Mouse (Mus musculus) kidney, postnatal 0 days (tissue): ENCODE measurements around the gene Gmfb. TPM values are rescaled to one million over a fixed set of nuclear protein-coding genes. Genes with fewer than 3 reads are reported as not detected.

Experiments used
- ATAC-seq: fragments of 200-750 bp; cut with Nextera tagmentation; replicated peaks from 2 replicates; pipeline ENCODE4 v1.8.0; 2017; ENCODE audit warnings: low read depth, moderate number of reproducible peaks, moderate TSS enrichment, moderate library complexity; ENCODE audit not compliant: low FRiP score
- DNase-seq: peaks from one replicate; pipeline ENCODE4 v3.0.0-alpha.2; 2016; ENCODE audit warnings: low spot score
- H3K27ac ChIP-seq: fragments of 300-500 bp; sonication (generic); 2 replicates; pipeline ENCODE4 v1.5.1; 2014; ENCODE audit warnings: mild to moderate bottlenecking
- H3K27me3 ChIP-seq: fragments of 300-500 bp; sonication (generic); 2 replicates; pipeline ENCODE4 v1.6.1; 2014; ENCODE audit warnings: low read length, mixed read lengths; ENCODE audit not compliant: insufficient read depth
- H3K36me3 ChIP-seq: fragments of 300-500 bp; sonication (generic); 2 replicates; pipeline ENCODE4 v1.6.1; 2014; ENCODE audit warnings: low read length, mixed read lengths; ENCODE audit not compliant: insufficient read depth
- H3K4me1 ChIP-seq: fragments of 300-500 bp; sonication (generic); replicated peaks from 2 replicates; pipeline ENCODE4 v1.6.1; 2014; ENCODE audit warnings: antibody characterized with exemption, low read length, mixed read lengths; ENCODE audit not compliant: insufficient read depth
- H3K4me2 ChIP-seq: fragments of 300-500 bp; sonication (generic); 2 replicates; pipeline ENCODE4 v1.6.1; 2014; ENCODE audit warnings: mild to moderate bottlenecking, low read length, moderate library complexity, mixed read lengths
- H3K4me3 ChIP-seq: fragments of 300-500 bp; sonication (generic); replicated peaks from 2 replicates; pipeline ENCODE4 v1.5.1; 2014; ENCODE audit warnings: low read depth, low read length
- H3K9ac ChIP-seq: fragments of 300-500 bp; sonication (generic); 2 replicates; pipeline ENCODE4 v1.6.1; 2014; ENCODE audit warnings: low read depth, low read length
- H3K9me3 ChIP-seq: fragments of 300-500 bp; sonication (generic); replicated peaks from 2 replicates; pipeline ENCODE4 v1.6.1; 2016; ENCODE audit warnings: low read length, inconsistent platforms, mixed read lengths
- CTCF ChIP-seq: IDR thresholded peaks from 2 replicates; pipeline ENCODE4 v1.5.1; 2016; ENCODE audit warnings: antibody characterized with exemption, low read depth, mild to moderate bottlenecking, moderate library complexity
- WGBS: fragments of 180-500 bp; shearing (Covaris S2); extraction: QIAGEN DNeasy Blood & Tissue Kit; methylation state at CpG from one replicate; pipeline ENCODE4 v1.1.7; 2014; 5-methylcytosine and 5-hydroxymethylcytosine counted together
- polyA plus RNA-seq: library from polyadenylated mRNA; unstranded; fragments of >200 nt; fragmentation: Nextera tagmentation; extraction: Ambion mirVana; gene quantifications from 2 replicates; pipeline ENCODE4 v1.2.1, GENCODE M21; 2015

Gmfb gene
- polyA plus RNA-seq, 1 experiment from 2014 or later = 58.3 TPM

GRCm38 (mm10) chr14:46807927-46808326, 14.1 kb downstream of the Gmfb start:
- H3K36me3 ChIP-seq = peaks cover 28% of the 10 kb centered on the region; the same call in 1 of the 2 replicates
- no peak overlapping the region for H3K9ac ChIP-seq
- H3K9me3 ChIP-seq = no peaks in the 10 kb centered on the region
- H3K4me3 ChIP-seq = no peak overlapping the region
- no peaks in the 10 kb centered on the region for H3K4me1 ChIP-seq
- ATAC-seq (no peak), DNase-seq (no peak)
- H3K27ac ChIP-seq = no peak overlapping the region
- TF ChIP-seq CTCF = no peak
- 75% methylated on average over 3 of the region's 3 CpGs for WGBS
- H3K27me3 ChIP-seq = no peaks in the 10 kb centered on the region
- no peak overlapping the region for H3K4me2 ChIP-seq

GRCm38 (mm10) chr14:46806186-46806585, 15.9 kb downstream of the Gmfb start:
- H3K36me3 ChIP-seq = peaks cover 19% of the 10 kb centered on the region; the same call in 1 of the 2 replicates
- no peaks in the 10 kb centered on the region for H3K27me3 ChIP-seq
- ATAC-seq = no peak
- no peak overlapping the region for H3K4me3 ChIP-seq
- no peak overlapping the region for H3K27ac ChIP-seq
- 85% methylated on average over 5 of the region's 5 CpGs for WGBS
- TF ChIP-seq CTCF = no peak
- H3K4me1 ChIP-seq = no peaks in the 10 kb centered on the region
- no peak for DNase-seq
- no peak overlapping the region for H3K9ac ChIP-seq
- no peaks in the 10 kb centered on the region for H3K9me3 ChIP-seq
- no peak overlapping the region for H3K4me2 ChIP-seq

GRCm38 (mm10) chr14:46803791-46804190, 18.3 kb downstream of the Gmfb start:
- Histone ChIP-seq H3K27ac (no peak overlapping the region), H3K27me3 (no peaks in the 10 kb centered on the region), H3K36me3 (0 out of 2 replicates have a peak, but pooled peaks cover 5% of the 10 kb centered on the region), H3K4me3 (no peak overlapping the region), H3K9ac (no peak overlapping the region), H3K9me3 (no peaks in the 10 kb centered on the region), H3K4me1 (no peaks in the 10 kb centered on the region), H3K4me2 (no peak overlapping the region)
- DNase-seq = no peak
- TF ChIP-seq CTCF = no peak
- ATAC-seq = no peak
- WGBS = 73% methylated on average over 1 of the region's 1 CpGs

GRCm38 (mm10) chr14:46803259-46803658, 18.8 kb downstream of the Gmfb start:
- H3K4me2 ChIP-seq = no peak overlapping the region
- ATAC-seq = no peak
- H3K4me1 ChIP-seq = no peaks in the 10 kb centered on the region

GRCm38 (mm10) chr14:46800684-46801345, 21.2 kb downstream of the Gmfb start:
- WGBS = 69% methylated on average over 3 of the region's 3 CpGs
- Histone ChIP-seq H3K27me3 (no peaks in the 10 kb centered on the region), H3K9me3 (no peaks in the 10 kb centered on the region), H3K36me3 (no peaks in the 10 kb centered on the region), H3K4me3 (no peak overlapping the region), H3K27ac (no peak overlapping the region), H3K4me1 (no peaks in the 10 kb centered on the region), H3K4me2 (no peak overlapping the region), H3K9ac (no peak overlapping the region)
- ATAC-seq (no peak), DNase-seq (no peak)
- TF ChIP-seq CTCF = no peak

More at GRCm38 (mm10) chr14:46803259-46803658, 18.8 kb downstream of the Gmfb start:
- no peak for DNase-seq
- Histone ChIP-seq H3K36me3 (0 out of 2 replicates have a peak, but pooled peaks cover 4% of the 10 kb centered on the region), H3K27me3 (no peaks in the 10 kb centered on the region), H3K4me3 (no peak overlapping the region), H3K9me3 (no peaks in the 10 kb centered on the region), H3K9ac (no peak overlapping the region), H3K27ac (no peak overlapping the region)
- TF ChIP-seq CTCF = no peak
- 81% methylated on average over 4 of the region's 4 CpGs for WGBS

GRCm38 (mm10) chr14:46794157-46794556, 27.9 kb downstream of the Gmfb start:
- Histone ChIP-seq H3K9me3 (no peaks in the 10 kb centered on the region), H3K4me2 (no peak overlapping the region), H3K4me1 (no peaks in the 10 kb centered on the region), H3K36me3 (no peaks in the 10 kb centered on the region), H3K27me3 (no peaks in the 10 kb centered on the region), H3K9ac (no peak overlapping the region), H3K4me3 (no peak overlapping the region), H3K27ac (no peak overlapping the region)
- TF ChIP-seq CTCF = no peak
- no peak for ATAC-seq
- DNase-seq = no peak
- WGBS = 86% methylated on average over 5 of the region's 5 CpGs
